7 mouse cellular contexts compared by ENCODE assay signal in the genomic region with DNA sequence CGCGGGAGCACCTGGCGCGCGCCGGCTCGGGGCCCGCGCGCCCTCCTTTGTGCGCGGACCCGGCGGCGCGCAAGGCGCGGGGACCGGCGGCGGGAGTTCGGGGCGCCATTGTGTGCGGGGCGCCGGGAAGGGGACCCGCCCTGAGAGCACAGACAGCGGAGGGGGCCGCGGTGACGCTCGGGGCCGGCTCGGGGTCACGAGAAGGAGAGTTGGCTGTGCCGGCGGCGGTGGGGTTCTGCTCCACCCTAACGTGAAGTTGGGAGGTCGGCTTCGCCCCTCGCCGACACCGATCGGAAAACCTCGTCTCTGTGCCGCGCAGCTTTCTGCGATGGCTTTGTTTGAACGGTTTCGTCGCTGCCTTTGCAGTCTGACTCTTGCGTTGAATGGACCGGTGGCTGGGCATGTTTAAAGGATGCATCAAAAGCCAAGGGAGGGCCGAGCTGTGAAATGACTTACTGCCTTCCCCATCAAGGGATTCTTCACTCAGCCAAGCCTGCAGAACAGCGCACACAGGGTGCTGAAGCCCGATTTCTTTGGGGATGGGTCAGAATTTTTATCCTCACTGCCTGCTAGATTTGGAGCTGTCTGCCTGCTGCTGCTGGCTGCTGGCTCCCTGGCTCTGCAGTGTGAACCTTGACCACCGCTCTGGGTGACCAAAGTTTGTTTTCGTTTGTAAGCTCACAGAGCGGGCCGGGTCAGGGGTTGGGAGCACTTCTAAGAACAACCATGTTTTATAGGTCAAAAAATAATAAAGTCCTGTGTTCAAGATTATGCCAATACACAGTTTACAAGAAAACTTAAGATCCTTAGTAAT. TPM values are rescaled to one million over a fixed set of nuclear protein-coding genes. Genes with fewer than 3 reads are reported as not detected.
DNase-seq lines count a peak whose midpoint lies in the region; ATAC-seq and TF ChIP-seq lines count a peak whose summit lies in the region.

No protein-coding gene starts in this region.

- no peaks in the 10 kb centered on the region for H3K9me3 ChIP-seq in forebrain, embryonic 14.5 days (replicated peaks; ENCODE audit: control insufficient read depth, low read length)
- no peaks in the 10 kb centered on the region for H3K9me3 ChIP-seq in liver, embryonic 11.5 days (ENCODE audit: control insufficient read depth, low read length)

- no peak for TF ChIP-seq POLR2A in kidney, adult 2 months (IDR thresholded peaks at IDR 0.05; ENCODE audit: low read depth, low read length)

- 1% methylated on average over 61 of the region's 61 CpGs for WGBS in forebrain, embryonic 14.5 days
- WGBS in kidney, adult 2 months, result 3% methylated on average over 60 of the region's 61 CpGs
- 2% methylated on average over 58 of the region's 61 CpGs for WGBS in liver, embryonic 11.5 days

- peak overlapping the region; percentile 73 for H3K4me2 ChIP-seq in forebrain, embryonic 14.5 days (ENCODE audit: low read length)
- H3K4me2 ChIP-seq in liver, embryonic 11.5 days, result peak overlapping the region; percentile 74

- peaks cover 20% of the 10 kb centered on the region for H3K4me1 ChIP-seq in forebrain, embryonic 14.5 days (ENCODE audit: control insufficient read depth, insufficient read depth, low read length)
- peaks cover 5% of the 10 kb centered on the region; the same call in 1 of the 2 replicates for H3K4me1 ChIP-seq in kidney, adult 2 months (ENCODE audit: control insufficient read depth, insufficient read depth, low read length)
- no peaks in the 10 kb centered on the region for H3K4me1 ChIP-seq in liver, embryonic 11.5 days (replicated peaks; ENCODE audit: control insufficient read depth, insufficient read depth, low read length)

- H3K27me3 ChIP-seq in forebrain, embryonic 14.5 days (replicated peaks; ENCODE audit: control insufficient read depth, insufficient read depth, low read length), result no peaks in the 10 kb centered on the region
- no peaks in the 10 kb centered on the region for H3K27me3 ChIP-seq in kidney, adult 2 months (replicated peaks; ENCODE audit: control insufficient read depth, insufficient read depth, low read length)
- H3K27me3 ChIP-seq in liver, embryonic 11.5 days (replicated peaks; ENCODE audit: control insufficient read depth, insufficient read depth, low read length), result peaks cover 69% of the 10 kb centered on the region

- 0 out of 2 replicates have a peak, but pooled peaks cover 3% of the 10 kb centered on the region for H3K36me3 ChIP-seq in forebrain, embryonic 14.5 days (ENCODE audit: control insufficient read depth, insufficient read depth, low read length)
- no peaks in the 10 kb centered on the region for H3K36me3 ChIP-seq in kidney, adult 2 months (ENCODE audit: control insufficient read depth, insufficient read depth, low read length)
- no peaks in the 10 kb centered on the region for H3K36me3 ChIP-seq in liver, embryonic 11.5 days (ENCODE audit: control insufficient read depth, insufficient read depth, low read length)

- TF ChIP-seq CTCF in kidney, adult 2 months (conservative IDR thresholded peaks at IDR 0.05; ENCODE audit: insufficient read depth, insufficient read length, low read depth, low read length), result no peak

- DNase-seq in Muller cell, postnatal 12 days (ENCODE audit: inconsistent ontology term), result peak; percentile 38
- DNase-seq in cerebellum, adult 11 months, result peak; percentile 49
- DNase-seq in forebrain, embryonic 14.5 days (ENCODE audit: low spot score), result peak; percentile 70
- DNase-seq in kidney, adult 2 months, result peak; percentile 90
- DNase-seq in liver, embryonic 11.5 days (ENCODE audit: low spot score), result peak; percentile 53
- peak; percentile 44 to 50 for DNase-seq in right cerebral cortex, adult 2 months (ENCODE audit: low spot score in 2 of 2)
- no peak for DNase-seq in urinary bladder, postnatal 25 days (ENCODE audit: low spot score)

- peak overlapping the region; percentile 73 for H3K4me3 ChIP-seq in forebrain, embryonic 14.5 days (ENCODE audit: low read depth, low read length)
- peak overlapping the region; percentile 63 for H3K4me3 ChIP-seq in kidney, adult 2 months (ENCODE audit: insufficient read depth, low read depth, low read length)
- peak overlapping the region; percentile 62 for H3K4me3 ChIP-seq in liver, embryonic 11.5 days (ENCODE audit: low read depth, low read length)

- H3K27ac ChIP-seq in forebrain, embryonic 14.5 days (ENCODE audit: low read depth, low read length), result peak overlapping the region; percentile 100
- H3K27ac ChIP-seq in kidney, adult 2 months (ENCODE audit: insufficient read depth, low read depth, low read length), result peak overlapping the region; percentile 21
- peak overlapping the region; percentile 71 for H3K27ac ChIP-seq in liver, embryonic 11.5 days (ENCODE audit: low read depth, low read length)

- ATAC-seq in forebrain, embryonic 14.5 days, result peak; percentile 57
- no peak for ATAC-seq in liver, embryonic 11.5 days (replicated peaks; ENCODE audit: low FRiP score)

- peak overlapping the region; percentile 99 for H3K9ac ChIP-seq in forebrain, embryonic 14.5 days (ENCODE audit: low read length)
- H3K9ac ChIP-seq in liver, embryonic 11.5 days (ENCODE audit: low read depth, low read length), result peak overlapping the region; percentile 55

RNA-seq across cellular contexts. Expression of gene Arhgef7, which starts 1.2 kb away (rescaled TPM):
- 62.2 and 72.7 TPM in 2 replicates for polyA plus RNA-seq in forebrain, embryonic 14.5 days (2014; fragmentation: Nextera tagmentation; extraction: Ambion mirVana)
- 49.3 and 49.6 TPM in 2 replicates for polyA plus RNA-seq in kidney, adult 2 months (2012; rRNA removed)
- polyA plus RNA-seq in liver, embryonic 11.5 days (2014; fragmentation: Nextera tagmentation; extraction: Ambion mirVana), result 30.1 and 31.1 TPM in 2 replicates

RNA-seq across cellular contexts. Expression of gene 1700016D06Rik, which starts 27.8 kb away (rescaled TPM):
- polyA plus RNA-seq in forebrain, embryonic 14.5 days (2014; fragmentation: Nextera tagmentation; extraction: Ambion mirVana), result not detected in 2 replicates
- polyA plus RNA-seq in kidney, adult 2 months (2012; rRNA removed), result not detected in 2 replicates
- polyA plus RNA-seq in liver, embryonic 11.5 days (2014; fragmentation: Nextera tagmentation; extraction: Ambion mirVana), result not detected in 2 replicates

Comparison
In these comparisons a context has a peak if more than half of its experiments do, and no peak if none do; other contexts are left out.
1. H3K27ac ChIP-seq: peak in every context shown above with its lines; median percentile 100 in forebrain, embryonic 14.5 days; 71 in liver, embryonic 11.5 days; 21 in kidney, adult 2 months.